Mouse (Mus musculus): ENCODE measurements at regions not wholly inside any gene's neighbourhood (a gene's known extent, or its start where the extent isn't known, plus 50 kb on each side); places are given as distances from the start of the nearest gene placed in this dataset.

DNA sequence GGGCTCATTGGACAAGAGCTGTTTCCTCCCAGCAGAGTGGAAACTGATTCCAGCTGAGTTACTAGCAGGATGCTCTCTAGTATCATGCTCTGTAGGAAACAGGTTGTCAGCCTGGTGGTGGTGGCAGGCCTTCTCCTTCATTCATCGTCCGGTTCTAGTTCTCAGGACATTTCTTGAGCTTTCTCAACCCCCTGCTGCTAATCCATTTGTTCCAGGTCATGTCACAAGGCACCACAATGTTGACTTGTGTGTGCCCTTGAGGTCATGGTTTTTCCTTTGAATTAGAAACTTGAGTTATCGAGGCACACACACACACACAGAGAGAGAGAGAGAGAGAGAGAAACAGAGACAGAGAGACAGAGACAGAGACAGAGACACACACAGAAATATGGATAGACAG is 183.5 kb downstream of the Pax3 start:
- 10% methylated on average over 3 of the region's 3 CpGs for WGBS
- no peak overlapping the region for H3K9ac ChIP-seq
- DNase-seq (no peak), ATAC-seq (no peak)
- no peaks in the 10 kb centered on the region for H3K27me3 ChIP-seq (ENCODE audit: insufficient read depth, low read length)
- H3K4me2 ChIP-seq (ENCODE audit: low read depth): no peak overlapping the region
- no peaks in the 10 kb centered on the region for H3K9me3 ChIP-seq (ENCODE audit: low read length)
- H3K27ac ChIP-seq (ENCODE audit: low read depth, low read length): no peak overlapping the region
- no peak overlapping the region for H3K4me3 ChIP-seq (ENCODE audit: low read depth, low read length)
- TF ChIP-seq CTCF (IDR thresholded peaks at IDR 0.05; ENCODE audit: low read depth): no peak
- no peaks in the 10 kb centered on the region for H3K4me1 ChIP-seq (ENCODE audit: insufficient read depth)
- no peaks in the 10 kb centered on the region for H3K36me3 ChIP-seq (ENCODE audit: insufficient read depth)

DNA sequence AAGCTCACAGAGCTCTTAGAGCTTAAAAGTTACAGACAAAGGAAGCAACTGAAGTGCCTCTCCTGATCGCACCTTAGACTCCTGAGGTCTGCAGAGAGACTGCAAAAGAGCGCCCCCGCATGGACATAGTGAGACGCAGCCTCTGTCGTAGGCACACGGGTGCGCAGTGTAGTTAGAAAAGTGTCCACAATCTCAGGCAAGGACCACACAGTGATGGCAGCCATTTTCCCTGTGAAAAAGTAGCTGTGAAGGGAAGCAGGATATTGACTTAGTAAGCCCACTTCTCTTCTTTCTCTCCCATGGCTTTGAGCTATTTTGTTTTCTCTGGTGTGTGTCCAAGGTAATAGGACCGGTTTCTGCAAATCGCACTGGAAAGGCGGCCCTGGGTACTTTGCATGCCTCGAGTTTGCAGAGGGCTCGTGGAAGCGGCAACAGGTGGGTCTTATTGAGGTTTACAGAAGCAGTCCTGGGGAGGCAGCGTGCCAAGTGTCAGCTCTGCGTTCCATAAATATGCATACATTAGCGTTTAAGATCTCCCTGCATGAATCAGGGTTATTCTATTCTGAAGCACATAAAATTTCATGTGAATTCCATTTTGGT is 188.0 kb downstream of the Pax3 start:
- Histone ChIP-seq H3K4me2 (ENCODE audit: low read depth) (no peak overlapping the region), H3K27ac (ENCODE audit: low read depth, low read length) (no peak overlapping the region), H3K4me3 (ENCODE audit: low read depth, low read length) (no peak overlapping the region), H3K36me3 (ENCODE audit: insufficient read depth) (no peaks in the 10 kb centered on the region), H3K4me1 (ENCODE audit: insufficient read depth) (no peaks in the 10 kb centered on the region), H3K9me3 (ENCODE audit: low read length) (no peaks in the 10 kb centered on the region), H3K27me3 (ENCODE audit: insufficient read depth, low read length) (no peaks in the 10 kb centered on the region), H3K9ac (no peak overlapping the region)
- peak; percentile 23; the same call in 1 of the 2 replicates for TF ChIP-seq CTCF (IDR thresholded peaks at IDR 0.05; ENCODE audit: low read depth)
- ATAC-seq (no peak), DNase-seq (no peak)
- whole genome bisulfite sequencing: 33% methylated on average over 16 of the region's 16 CpGs

DNA sequence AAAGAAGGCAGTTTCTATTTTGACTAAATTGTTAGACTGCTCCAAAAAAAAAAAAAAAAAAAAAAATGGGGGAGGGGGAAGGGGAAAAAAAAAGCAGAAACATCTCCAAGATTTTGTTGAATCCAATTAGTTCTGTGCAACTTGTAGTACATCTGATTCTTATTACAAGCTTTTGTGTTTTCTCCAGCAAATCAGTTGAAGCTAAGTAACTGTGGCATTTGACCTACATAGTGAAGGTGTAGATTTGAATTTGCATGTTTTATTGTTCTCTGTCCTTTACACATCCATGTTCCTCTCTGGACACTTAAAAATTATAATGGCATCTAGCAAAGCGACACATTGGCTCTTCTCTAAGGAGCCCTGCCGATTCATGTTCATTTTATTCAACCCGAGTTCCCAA is 192.6 kb downstream of the Pax3 start:
- Histone ChIP-seq H3K4me3 (ENCODE audit: low read depth, low read length) (no peak overlapping the region), H3K27me3 (ENCODE audit: insufficient read depth, low read length) (no peaks in the 10 kb centered on the region), H3K9me3 (ENCODE audit: low read length) (no peaks in the 10 kb centered on the region), H3K4me1 (ENCODE audit: insufficient read depth) (no peaks in the 10 kb centered on the region), H3K36me3 (ENCODE audit: insufficient read depth) (no peaks in the 10 kb centered on the region), H3K4me2 (ENCODE audit: low read depth) (no peak overlapping the region), H3K9ac (no peak overlapping the region), H3K27ac (ENCODE audit: low read depth, low read length) (no peak overlapping the region)
- ATAC-seq: no peak
- DNase-seq: no peak
- 85% methylated on average over 3 of the region's 3 CpGs for WGBS
- TF ChIP-seq CTCF (IDR thresholded peaks at IDR 0.05; ENCODE audit: low read depth): no peak

DNA sequence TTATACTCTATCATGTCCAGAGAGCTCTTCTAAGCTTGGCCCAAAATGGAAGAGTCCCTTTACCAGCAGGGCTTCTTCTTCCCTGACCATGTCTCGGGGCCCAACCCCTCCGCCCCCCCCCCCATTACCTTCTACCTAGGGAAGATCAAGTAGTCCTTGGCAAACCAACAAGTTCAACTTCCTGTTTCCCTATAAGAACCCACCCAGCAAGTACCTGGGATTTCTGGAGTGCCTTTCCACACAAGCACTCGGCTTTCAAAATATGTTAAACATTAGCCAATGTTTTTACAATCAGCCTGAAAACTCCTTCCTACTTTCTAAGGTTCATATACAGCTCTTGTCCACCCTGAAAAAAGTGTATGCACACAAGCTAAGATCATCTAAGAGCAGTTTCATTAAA is 198.2 kb downstream of the Pax3 start:
- no peaks in the 10 kb centered on the region for H3K36me3 ChIP-seq (ENCODE audit: insufficient read depth)
- H3K4me2 ChIP-seq (ENCODE audit: low read depth): no peak overlapping the region
- WGBS: 81% methylated on average over 3 of the region's 3 CpGs
- no peak overlapping the region for H3K4me3 ChIP-seq (ENCODE audit: low read depth, low read length)
- H3K4me1 ChIP-seq (ENCODE audit: insufficient read depth): no peaks in the 10 kb centered on the region
- H3K27ac ChIP-seq (ENCODE audit: low read depth, low read length): no peak overlapping the region
- H3K27me3 ChIP-seq (ENCODE audit: insufficient read depth, low read length): no peaks in the 10 kb centered on the region
- no peak overlapping the region for H3K9ac ChIP-seq
- DNase-seq (no peak), ATAC-seq (no peak)
- no peak for TF ChIP-seq CTCF (IDR thresholded peaks at IDR 0.05; ENCODE audit: low read depth)
- H3K9me3 ChIP-seq (ENCODE audit: low read length): no peaks in the 10 kb centered on the region

DNA sequence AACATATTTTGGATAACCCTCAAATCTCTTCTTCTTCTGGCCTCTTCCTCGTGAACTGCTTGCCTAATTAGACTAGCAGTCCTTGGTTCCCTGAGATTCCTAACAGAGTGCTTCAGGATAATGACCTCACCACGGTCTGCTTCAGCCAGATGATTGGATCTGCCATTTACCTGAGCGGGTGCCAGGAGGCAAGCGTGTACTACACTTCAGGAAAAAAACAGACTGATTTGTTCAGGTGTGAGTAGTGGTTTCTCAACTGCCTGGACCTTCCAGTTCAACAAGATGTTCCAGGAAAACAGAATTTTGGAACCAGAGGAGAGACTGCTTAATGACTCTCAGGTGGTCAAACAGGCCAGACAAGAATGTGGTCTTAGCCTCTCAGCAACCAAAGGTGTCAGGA is 215.4 kb downstream of the Pax3 start:
- ATAC-seq (no peak), DNase-seq (no peak)
- Histone ChIP-seq H3K4me3 (ENCODE audit: low read depth, low read length) (no peak overlapping the region), H3K9me3 (ENCODE audit: low read length) (no peaks in the 10 kb centered on the region), H3K4me1 (ENCODE audit: insufficient read depth) (no peaks in the 10 kb centered on the region), H3K4me2 (ENCODE audit: low read depth) (no peak overlapping the region), H3K36me3 (ENCODE audit: insufficient read depth) (no peaks in the 10 kb centered on the region), H3K27ac (ENCODE audit: low read depth, low read length) (no peak overlapping the region), H3K9ac (no peak overlapping the region), H3K27me3 (ENCODE audit: insufficient read depth, low read length) (no peaks in the 10 kb centered on the region)
- no peak for TF ChIP-seq CTCF (IDR thresholded peaks at IDR 0.05; ENCODE audit: low read depth)
- 53% methylated on average over 4 of the region's 4 CpGs for WGBS

DNA sequence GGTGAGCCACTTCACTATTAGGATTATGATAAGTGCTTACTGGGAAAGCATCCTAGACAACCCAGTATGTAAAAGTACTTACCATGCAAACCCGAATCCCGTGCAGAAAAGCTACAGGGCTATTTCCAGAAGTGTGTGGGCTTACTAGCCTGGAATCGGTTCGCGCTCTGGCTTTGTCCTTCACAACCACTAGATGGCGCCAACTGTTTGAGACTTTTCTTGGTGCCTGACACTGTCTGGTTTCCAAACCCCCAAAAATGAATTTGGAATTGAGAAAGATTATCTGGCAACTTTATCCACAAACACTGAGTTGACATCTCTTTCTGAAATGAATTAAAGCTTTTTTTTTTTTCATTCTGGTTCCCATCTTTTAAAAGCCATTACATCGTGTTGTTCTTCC is 218.2 kb downstream of the Pax3 start:
- Histone ChIP-seq H3K9ac (no peak overlapping the region), H3K4me2 (ENCODE audit: low read depth) (no peak overlapping the region), H3K9me3 (ENCODE audit: low read length) (no peaks in the 10 kb centered on the region), H3K27me3 (ENCODE audit: insufficient read depth, low read length) (peaks cover 24% of the 10 kb centered on the region), H3K4me1 (ENCODE audit: insufficient read depth) (no peaks in the 10 kb centered on the region), H3K27ac (ENCODE audit: low read depth, low read length) (no peak overlapping the region), H3K36me3 (ENCODE audit: insufficient read depth) (no peaks in the 10 kb centered on the region), H3K4me3 (ENCODE audit: low read depth, low read length) (no peak overlapping the region)
- TF ChIP-seq CTCF (IDR thresholded peaks at IDR 0.05; ENCODE audit: low read depth): peak; percentile 90
- DNase-seq: peak; percentile 92
- ATAC-seq: peak; percentile 80
- 3% methylated on average over 7 of the region's 7 CpGs for WGBS

DNA sequence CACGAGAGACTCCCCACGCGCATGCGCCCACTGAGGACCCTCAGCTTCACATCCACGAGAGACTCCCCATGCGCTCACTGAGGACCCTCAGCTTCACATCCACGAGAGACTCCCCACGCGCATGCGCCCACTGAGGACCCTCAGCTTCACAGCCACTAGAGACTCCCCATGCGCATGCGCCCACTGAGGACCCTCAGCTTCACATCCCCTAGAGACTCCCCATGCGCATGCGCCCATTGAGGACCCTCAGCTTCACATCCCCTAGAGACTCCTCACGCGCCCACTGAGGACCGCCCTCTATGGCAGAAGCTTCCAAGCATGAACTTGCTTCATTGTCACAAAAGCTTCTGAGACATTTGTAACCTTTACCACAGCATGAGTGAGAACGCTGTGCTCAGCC is 221.0 kb downstream of the Pax3 start:
- Histone ChIP-seq H3K4me2 (ENCODE audit: low read depth) (no peak overlapping the region), H3K9ac (no peak overlapping the region), H3K9me3 (ENCODE audit: low read length) (no peaks in the 10 kb centered on the region), H3K4me1 (ENCODE audit: insufficient read depth) (no peaks in the 10 kb centered on the region), H3K4me3 (ENCODE audit: low read depth, low read length) (no peak overlapping the region), H3K36me3 (ENCODE audit: insufficient read depth) (no peaks in the 10 kb centered on the region), H3K27me3 (ENCODE audit: insufficient read depth, low read length) (peaks cover 32% of the 10 kb centered on the region), H3K27ac (ENCODE audit: low read depth, low read length) (no peak overlapping the region)
- no peak for TF ChIP-seq CTCF (IDR thresholded peaks at IDR 0.05; ENCODE audit: low read depth)
- WGBS: 92% methylated on average over 18 of the region's 18 CpGs
- no peak for ATAC-seq
- DNase-seq: no peak

All from forebrain, postnatal 0 days (tissue).